Mouse (Mus musculus) heart, embryonic 11.5 days (tissue): ENCODE data around the gene Aes. TPM values are rescaled to one million over a fixed set of nuclear protein-coding genes. Genes with fewer than 3 reads are reported as not detected.

Experiments used
- ATAC-seq: fragments of 200-750 bp; cut with Nextera tagmentation; replicated peaks from 2 replicates; pipeline ENCODE4 v1.8.0; 2017; ENCODE audit warnings: moderate library complexity; ENCODE audit not compliant: insufficient number of reproducible peaks, low FRiP score, low TSS enrichment
- H3K27ac ChIP-seq: fragments of 300-500 bp; sonication (generic); 2 replicates; pipeline ENCODE4 v1.5.1; 2014; ENCODE audit warnings: mild to moderate bottlenecking, low read depth, low read length
- H3K27me3 ChIP-seq: fragments of 300-500 bp; sonication (generic); 2 replicates; pipeline ENCODE4 v1.6.1; 2014; ENCODE audit warnings: mild to moderate bottlenecking, low read length, mixed read lengths; ENCODE audit not compliant: control insufficient read depth, insufficient read depth
- H3K36me3 ChIP-seq: fragments of 300-500 bp; sonication (generic); 2 replicates; pipeline ENCODE4 v1.6.1; 2014; ENCODE audit warnings: mild to moderate bottlenecking, low read length, moderate library complexity, mixed read lengths; ENCODE audit not compliant: control insufficient read depth, insufficient read depth
- H3K4me1 ChIP-seq: fragments of 300-500 bp; sonication (generic); 2 replicates; pipeline ENCODE4 v1.6.1; 2014; ENCODE audit warnings: low read length; ENCODE audit not compliant: control insufficient read depth, insufficient read depth
- H3K4me2 ChIP-seq: fragments of 300-500 bp; sonication (generic); 2 replicates; pipeline ENCODE4 v1.6.1; 2014; ENCODE audit warnings: mild to moderate bottlenecking, moderate library complexity
- H3K4me3 ChIP-seq: fragments of 300-500 bp; sonication (generic); 2 replicates; pipeline ENCODE4 v1.5.1; 2014; ENCODE audit warnings: low read depth, low read length
- H3K9ac ChIP-seq: fragments of 300-500 bp; sonication (generic); 2 replicates; pipeline ENCODE4 v1.6.1; 2014; ENCODE audit warnings: mild to moderate bottlenecking, low read depth, low read length, moderate library complexity
- H3K9me3 ChIP-seq: fragments of 300-500 bp; sonication (generic); replicated peaks from 2 replicates; pipeline ENCODE4 v1.6.1; 2016; ENCODE audit warnings: low read length; ENCODE audit not compliant: control insufficient read depth
- WGBS: fragments of 180-500 bp; shearing (Covaris S2); extraction: QIAGEN DNeasy Blood & Tissue Kit; methylation state at CpG from one replicate; pipeline ENCODE4 v1.1.7; 2014; ENCODE audit not compliant: insufficient replicate concordance; 5-methylcytosine and 5-hydroxymethylcytosine counted together
- polyA plus RNA-seq: library from polyadenylated mRNA; unstranded; fragments of >200 nt; fragmentation: Nextera tagmentation; extraction: Ambion mirVana; gene quantifications from 2 replicates; pipeline ENCODE4 v1.2.1, GENCODE M21; 2014

The Aes gene
- 330 and 481 TPM in 2 replicates for polyA plus RNA-seq

DNA sequence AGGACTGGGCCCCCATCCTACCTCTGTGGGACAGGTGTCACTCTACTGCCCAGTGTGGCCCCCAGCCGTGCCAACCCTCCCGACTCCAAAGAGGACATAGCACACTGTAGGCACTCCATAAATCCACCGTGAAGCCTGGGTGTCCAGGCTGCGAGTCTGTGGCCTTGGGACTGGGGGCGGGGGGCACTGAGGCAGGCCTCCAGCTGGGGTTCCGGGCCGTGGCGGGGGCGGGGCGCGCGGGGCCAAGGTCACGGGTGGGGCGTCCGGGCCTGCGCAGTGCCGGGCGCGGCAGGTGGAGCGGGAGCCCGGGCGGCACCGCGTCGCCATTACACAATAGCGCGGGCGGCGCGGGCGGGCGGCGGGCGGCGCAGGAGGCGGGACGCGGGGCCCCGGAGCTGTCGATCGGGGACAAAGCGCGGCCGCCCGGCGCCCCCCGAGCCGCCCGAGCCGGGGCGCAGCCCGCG is at the start of gene Aes:
Gene Aes, plus strand, starts transcription at position 326 of the 464 bp plus-strand sequence.
- Histone ChIP-seq H3K27me3 (no peaks in the 10 kb centered on the region), H3K27ac (peak within 1 kb of the TSS; percentile 92), H3K9ac (peak within 1 kb of the TSS; percentile 100), H3K36me3 (0 out of 2 replicates have a peak, but pooled peaks cover 2% of the 10 kb centered on the region), H3K4me2 (peak within 1 kb of the TSS; percentile 96), H3K4me1 (peaks cover 33% of the 10 kb centered on the region), H3K4me3 (peak within 1 kb of the TSS; percentile 98), H3K9me3 (no peaks in the 10 kb centered on the region)
- WGBS, result 1% methylated on average over 43 of the region's 53 CpGs
- ATAC-seq, result peak; percentile 53

DNA sequence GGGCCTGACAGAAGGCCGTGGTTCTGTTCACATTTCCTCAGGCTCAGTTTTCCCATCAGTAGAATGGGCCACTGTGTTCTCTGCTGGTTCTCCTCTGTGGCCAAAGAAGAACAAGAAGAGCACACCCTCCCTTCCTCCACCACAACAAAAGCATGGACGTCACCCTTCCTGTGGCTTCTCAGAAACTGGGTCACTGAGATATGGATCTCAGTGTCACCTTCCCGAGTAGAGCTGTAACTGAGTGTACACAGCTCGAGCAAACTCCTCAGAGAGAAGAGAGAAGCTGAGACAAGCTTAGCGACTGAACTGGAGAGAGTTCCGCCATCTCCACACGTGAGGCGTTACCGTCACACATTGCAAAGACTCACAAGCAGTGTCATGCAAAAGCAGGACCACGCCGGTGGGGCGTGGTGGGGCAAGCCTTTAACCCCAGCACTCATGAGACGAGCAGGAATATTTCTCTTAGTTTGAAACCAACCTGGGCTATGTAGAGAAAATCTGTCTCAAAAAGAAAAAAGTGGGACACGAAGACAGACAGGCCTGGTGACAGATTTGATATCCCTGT is 49.0 kb upstream of the Aes start:
- no peaks in the 10 kb centered on the region for H3K36me3 ChIP-seq
- ATAC-seq, result no peak
- no peaks in the 10 kb centered on the region for H3K4me1 ChIP-seq
- 0 out of 2 replicates have a peak, but pooled peaks cover 4% of the 10 kb centered on the region for H3K9me3 ChIP-seq
- H3K4me2 ChIP-seq, result no peak overlapping the region
- no peak overlapping the region for H3K9ac ChIP-seq
- 75% methylated on average over 14 of the region's 14 CpGs for WGBS
- no peak overlapping the region for H3K27ac ChIP-seq
- no peak overlapping the region for H3K4me3 ChIP-seq
- H3K27me3 ChIP-seq, result peaks cover 16% of the 10 kb centered on the region

DNA sequence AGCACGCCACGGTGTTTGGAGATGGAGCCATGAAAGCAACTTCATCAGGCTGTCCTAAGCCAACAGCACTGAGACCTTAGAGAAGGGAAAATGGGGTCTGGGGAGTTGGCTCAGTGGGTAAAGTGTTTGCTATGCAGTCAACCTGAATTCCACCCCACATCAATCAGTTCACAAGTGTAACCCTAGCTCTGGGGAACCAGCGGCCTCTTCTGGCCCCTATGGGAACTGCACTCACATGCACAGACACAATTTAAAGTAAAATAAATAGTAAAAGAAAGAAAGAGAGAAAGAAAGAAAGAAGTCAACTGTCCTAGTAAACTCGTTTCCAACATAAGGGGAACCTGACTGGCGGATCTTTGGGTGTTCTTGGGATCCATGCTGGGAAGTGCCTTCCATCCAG is 45.5 kb upstream of the Aes start:
- no peak for ATAC-seq

DNA sequence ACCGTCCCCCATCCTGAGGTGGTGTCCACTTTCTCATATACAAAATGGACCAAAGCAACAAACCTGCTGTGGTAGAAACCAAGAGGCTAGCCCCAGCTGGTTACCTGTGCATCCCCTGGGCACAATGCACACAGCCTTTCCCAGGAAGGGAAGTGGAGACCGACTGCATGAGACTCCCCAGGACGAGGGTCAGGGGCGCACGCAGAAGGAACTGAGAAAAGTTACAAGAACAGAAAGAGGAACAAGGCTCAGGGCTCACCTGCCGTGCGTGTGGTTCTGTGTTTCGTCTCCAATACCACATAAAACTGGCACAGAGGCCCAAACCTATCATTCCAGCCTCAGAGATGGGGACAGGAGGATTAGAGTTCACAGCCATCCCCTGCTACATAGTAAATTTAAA is 42.1 kb upstream of the Aes start:
- Histone ChIP-seq H3K9ac (no peak overlapping the region), H3K27me3 (peaks cover 7% of the 10 kb centered on the region), H3K27ac (no peak overlapping the region), H3K36me3 (no peaks in the 10 kb centered on the region), H3K9me3 (0 out of 2 replicates have a peak, but pooled peaks cover 4% of the 10 kb centered on the region), H3K4me2 (no peak overlapping the region), H3K4me3 (no peak overlapping the region), H3K4me1 (no peaks in the 10 kb centered on the region)
- 70% methylated on average over 8 of the region's 8 CpGs for WGBS
- ATAC-seq, result no peak

More for the DNA sequence above, 45.5 kb upstream of the Aes start:
- no peaks in the 10 kb centered on the region for H3K36me3 ChIP-seq
- no peaks in the 10 kb centered on the region for H3K4me1 ChIP-seq
- no peak overlapping the region for H3K4me3 ChIP-seq
- peaks cover 16% of the 10 kb centered on the region for H3K27me3 ChIP-seq
- no peak overlapping the region for H3K9ac ChIP-seq
- WGBS, result 83% methylated on average over 5 of the region's 5 CpGs
- H3K4me2 ChIP-seq, result no peak overlapping the region
- no peak overlapping the region for H3K27ac ChIP-seq
- 0 out of 2 replicates have a peak, but pooled peaks cover 4% of the 10 kb centered on the region for H3K9me3 ChIP-seq

DNA sequence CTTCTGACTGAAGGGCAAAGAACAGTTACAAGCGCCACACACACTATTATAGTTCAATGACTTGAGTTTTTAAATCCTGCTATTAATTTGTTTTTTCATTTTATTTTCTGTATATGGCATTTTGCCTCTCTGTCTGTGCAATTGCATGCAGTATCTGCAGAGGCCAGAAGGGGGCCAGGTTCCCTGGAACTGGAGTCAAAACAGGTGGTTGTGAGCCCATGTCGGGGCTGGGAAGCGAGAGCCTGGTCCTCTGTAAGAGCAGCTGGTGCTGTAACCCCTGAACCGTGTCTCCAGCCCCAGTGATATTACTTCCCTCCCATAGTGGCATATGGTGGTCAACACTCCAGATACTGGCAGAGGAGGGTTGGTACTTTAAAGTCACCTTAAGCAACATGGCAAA is 40.7 kb upstream of the Aes start:
- Histone ChIP-seq H3K4me1 (peaks cover 2% of the 10 kb centered on the region), H3K27me3 (no peaks in the 10 kb centered on the region), H3K36me3 (no peaks in the 10 kb centered on the region), H3K9ac (no peak overlapping the region), H3K4me3 (no peak overlapping the region), H3K4me2 (no peak overlapping the region), H3K9me3 (0 out of 2 replicates have a peak, but pooled peaks cover 4% of the 10 kb centered on the region), H3K27ac (no peak overlapping the region)
- no peak for ATAC-seq
- 16% methylated on average over 4 of the region's 4 CpGs for WGBS

DNA sequence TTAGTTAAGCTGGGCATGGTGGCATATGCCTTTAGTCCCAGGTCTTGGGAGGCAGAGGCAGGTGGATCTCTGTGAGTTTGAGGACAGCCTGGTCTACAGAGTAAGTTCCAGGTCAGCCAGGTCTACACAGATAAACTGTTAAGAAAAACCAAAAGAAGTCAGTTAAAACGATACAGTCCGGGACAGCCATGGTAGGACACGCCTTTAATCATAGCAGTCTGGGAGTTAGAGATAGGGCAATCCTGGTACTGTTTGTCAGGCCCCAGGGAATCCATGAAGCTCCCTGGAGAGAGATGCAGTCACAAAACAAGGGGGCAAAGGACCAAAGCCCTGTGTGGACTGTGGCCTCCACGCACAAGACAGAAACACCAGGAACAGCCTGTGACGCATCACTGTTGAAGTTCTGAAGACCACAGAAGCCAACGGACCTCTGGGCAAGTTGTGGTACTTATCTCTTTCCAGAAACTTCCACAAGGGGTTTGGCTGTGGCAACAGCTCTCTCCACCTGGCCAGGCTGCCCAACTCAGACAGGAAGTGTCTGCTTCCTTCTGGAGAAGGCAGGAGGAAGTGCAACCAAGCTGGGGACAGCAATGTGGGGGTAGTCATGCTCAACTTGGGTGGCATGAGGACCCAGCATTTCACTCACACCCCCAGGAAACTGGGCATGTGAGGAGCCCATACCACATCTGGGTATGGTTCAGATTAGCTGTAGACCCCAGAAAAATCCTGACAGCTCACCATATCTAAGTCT is 39.9 kb upstream of the Aes start:
- 59% methylated on average over 6 of the region's 6 CpGs for WGBS
- Histone ChIP-seq H3K9ac (no peak overlapping the region), H3K36me3 (no peaks in the 10 kb centered on the region), H3K9me3 (no peaks in the 10 kb centered on the region), H3K4me2 (no peak overlapping the region), H3K4me1 (peaks cover 10% of the 10 kb centered on the region), H3K4me3 (no peak overlapping the region), H3K27me3 (no peaks in the 10 kb centered on the region), H3K27ac (no peak overlapping the region)
- ATAC-seq, result no peak

DNA sequence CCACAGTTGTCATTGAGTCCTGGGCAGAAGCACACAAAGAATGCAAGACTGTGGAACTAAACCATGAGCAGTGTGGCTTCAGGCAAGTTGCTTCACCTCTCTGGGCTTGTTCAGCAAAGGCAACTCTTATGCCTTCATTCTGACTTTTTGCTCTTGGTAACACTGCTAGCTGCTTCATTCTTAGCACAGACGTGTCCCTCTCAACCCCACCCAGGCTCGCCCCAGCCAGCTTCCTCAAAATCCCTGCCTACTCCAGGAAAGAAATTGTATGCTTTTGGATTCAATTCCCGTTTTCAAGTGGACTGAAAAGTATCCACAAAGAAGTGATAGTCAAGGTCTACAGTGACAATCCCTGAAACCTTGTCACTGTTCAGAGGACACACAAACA is 39.3 kb upstream of the Aes start:
- Histone ChIP-seq H3K9ac (no peak overlapping the region), H3K27ac (no peak overlapping the region), H3K4me1 (peaks cover 12% of the 10 kb centered on the region), H3K4me3 (no peak overlapping the region), H3K4me2 (no peak overlapping the region), H3K36me3 (no peaks in the 10 kb centered on the region), H3K9me3 (no peaks in the 10 kb centered on the region), H3K27me3 (no peaks in the 10 kb centered on the region)
- no peak for ATAC-seq
- WGBS, result 63% methylated on average over 3 of the region's 3 CpGs

DNA sequence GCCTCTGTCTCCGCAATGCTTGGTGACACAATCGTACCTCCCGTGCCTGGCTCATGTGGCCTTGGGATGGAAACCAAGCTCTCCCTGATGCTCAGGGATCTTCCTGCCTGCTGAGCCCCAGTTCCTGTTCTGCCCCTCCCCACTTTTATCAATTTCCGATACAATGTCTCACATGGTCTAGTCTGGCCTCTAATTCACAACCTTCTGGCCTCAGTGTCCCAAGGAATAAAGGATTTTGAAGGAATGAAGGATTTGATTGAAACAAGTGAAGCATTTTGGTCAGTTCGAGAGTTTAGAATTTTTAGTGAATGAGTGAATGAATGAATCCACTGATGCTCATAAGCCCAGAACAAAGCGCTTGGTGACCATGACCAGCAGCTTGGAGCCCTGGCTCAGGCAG is 36.1 kb upstream of the Aes start:
- Histone ChIP-seq H3K27me3 (no peaks in the 10 kb centered on the region), H3K4me1 (peaks cover 13% of the 10 kb centered on the region), H3K4me3 (peak overlapping the region; percentile 31; the same call in 1 of the 2 replicates), H3K9me3 (no peaks in the 10 kb centered on the region), H3K27ac (no peak overlapping the region), H3K9ac (no peak overlapping the region; the same call in 1 of the 2 replicates), H3K36me3 (no peaks in the 10 kb centered on the region), H3K4me2 (peak overlapping the region; percentile 63)
- ATAC-seq, result no peak
- 67% methylated on average over 6 of the region's 6 CpGs for WGBS
